Mouse (Mus musculus): ENCODE results near the gene Pde6d. TPM values are rescaled to one million over a fixed set of nuclear protein-coding genes. Genes with fewer than 3 reads are reported as not detected.
"Not testable (repeated sequence)": the region's sequence is repeated elsewhere in the genome, so short reads cannot be mapped to it uniquely, and the experiment has no call there.

Gene Pde6d
- total RNA-seq, 2 experiments from 2014 or later, result 52.1 to 53.6 TPM

- DNase-seq (ENCODE audit: low spot score in 2 of 2), result no peak
Measured at GRCm38 (mm10) chr1:86569292-86569860, 13.1 kb downstream of the Pde6d start.

- DNase-seq (ENCODE audit: low spot score in 2 of 2), result no peak
Measured at GRCm38 (mm10) chr1:86568409-86568808, 14.0 kb downstream of the Pde6d start.

GRCm38 (mm10) chr1:86562663-86563062, 19.8 kb downstream of the Pde6d start:
- DNase-seq (ENCODE audit: low spot score in 2 of 2), result no peak

- DNase-seq (ENCODE audit: low spot score in 2 of 2), result no peak
Measured at GRCm38 (mm10) chr1:86559232-86559631, 23.2 kb downstream of the Pde6d start.

GRCm38 (mm10) chr1:86557872-86558271, 24.6 kb downstream of the Pde6d start:
- no peak for DNase-seq (ENCODE audit: low spot score in 2 of 2)

- DNase-seq (ENCODE audit: low spot score in 2 of 2), result no peak
Measured at GRCm38 (mm10) chr1:86555665-86556064, 26.8 kb downstream of the Pde6d start.

- DNase-seq (ENCODE audit: low spot score in 2 of 2), result no peak
Measured at GRCm38 (mm10) chr1:86551877-86552276, 30.6 kb downstream of the Pde6d start.

GRCm38 (mm10) chr1:86551299-86551698, 31.1 kb downstream of the Pde6d start:
- no peak for DNase-seq (ENCODE audit: low spot score in 2 of 2)

- DNase-seq (ENCODE audit: low spot score in 2 of 2), result no peak
Measured at GRCm38 (mm10) chr1:86546797-86547196, 35.6 kb downstream of the Pde6d start.

- DNase-seq (ENCODE audit: low spot score in 2 of 2), result no peak
Measured at GRCm38 (mm10) chr1:86542584-86542983, 39.8 kb downstream of the Pde6d start.

GRCm38 (mm10) chr1:86539583-86539982, 42.8 kb downstream of the Pde6d start:
- not testable (repeated sequence) for DNase-seq (ENCODE audit: low spot score in 2 of 2)

GRCm38 (mm10) chr1:86538383-86538782, 44.0 kb downstream of the Pde6d start:
- no peak for DNase-seq (ENCODE audit: low spot score in 2 of 2)

- no peak for DNase-seq (ENCODE audit: low spot score in 2 of 2)
Measured at GRCm38 (mm10) chr1:86533411-86534130, 48.9 kb downstream of the Pde6d start.

- DNase-seq (ENCODE audit: low spot score in 2 of 2), result peak; percentile 87 to 95
Measured at GRCm38 (mm10) chr1:86532362-86533051, 49.9 kb downstream of the Pde6d start.

- no peak for DNase-seq (ENCODE audit: low spot score in 2 of 2)
Measured at GRCm38 (mm10) chr1:86531547-86532321, 50.7 kb downstream of the Pde6d start.

GRCm38 (mm10) chr1:86530871-86531546, 51.4 kb downstream of the Pde6d start:
- DNase-seq (ENCODE audit: low spot score in 2 of 2), result no peak

GRCm38 (mm10) chr1:86529590-86529989, 52.8 kb downstream of the Pde6d start:
- DNase-seq (ENCODE audit: low spot score in 2 of 2), result no peak

GRCm38 (mm10) chr1:86528571-86529180, 53.8 kb downstream of the Pde6d start:
- DNase-seq (ENCODE audit: low spot score in 2 of 2), result no peak

GRCm38 (mm10) chr1:86527599-86528486, 54.6 kb downstream of the Pde6d start:
- DNase-seq (ENCODE audit: low spot score in 2 of 2), result peak; percentile 88 to 92
